Mouse (Mus musculus): ENCODE data around the gene Tarbp1. TPM values are rescaled to one million over a fixed set of nuclear protein-coding genes. Genes with fewer than 3 reads are reported as not detected.

Gene Tarbp1
- polyA plus RNA-seq, 1 experiment from 2014 or later = 2.3 TPM

DNA sequence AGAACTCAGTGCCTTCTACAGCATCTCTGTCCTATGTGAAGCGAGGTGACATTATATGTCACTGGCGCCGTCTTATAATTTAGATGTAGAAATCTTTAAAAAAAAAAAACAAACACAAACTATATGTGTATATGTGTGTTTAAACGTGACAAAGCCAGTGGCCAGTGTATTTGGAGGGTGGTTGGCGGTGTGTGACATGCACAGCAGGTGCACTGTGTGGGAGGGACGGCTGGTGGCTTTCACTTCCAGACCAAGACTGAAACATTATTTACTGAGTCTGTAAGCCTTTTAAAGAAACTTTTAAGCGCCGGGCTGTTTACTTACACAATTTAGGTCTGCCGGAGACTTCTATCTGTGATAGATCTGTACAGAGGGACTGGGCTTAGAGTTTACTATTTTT, 79.5 kb downstream of the Tarbp1 start:
- Histone ChIP-seq H3K36me3 (ENCODE audit: control insufficient read depth, insufficient read depth, low read length) (no peaks in the 10 kb centered on the region), H3K4me1 (ENCODE audit: control insufficient read depth in 2 of 2, insufficient read depth in 2 of 2, low read length in 2 of 2) (no peaks in the 10 kb centered on the region), H3K4me2 (ENCODE audit: low read length) (no peak overlapping the region), H3K27ac (replicated peaks in 1 of 2; ENCODE audit: control insufficient read depth in 1 of 2, insufficient read depth in 1 of 2, low read depth in 2 of 2, low read length in 2 of 2) (no peak overlapping the region), H3K27me3 (ENCODE audit: control insufficient read depth, insufficient read depth, low read length) (no peaks in the 10 kb centered on the region), H3K9ac (ENCODE audit: low read length) (no peak overlapping the region), H3K9me3 (ENCODE audit: control insufficient read depth, low read length) (no peaks in the 10 kb centered on the region), H3K4me3 (ENCODE audit: control insufficient read depth in 1 of 2, insufficient read depth in 1 of 2, low read depth in 1 of 2, low read length in 2 of 2) (no peak overlapping the region)
- no peak for ATAC-seq (ENCODE audit: insufficient number of reproducible peaks, insufficient read depth, low FRiP score, low read depth)
- 78% methylated on average over 9 of the region's 9 CpGs for WGBS

GRCm38 (mm10) chr8:126391541-126391940, 83.3 kb downstream of the Tarbp1 start:
- WGBS = 56% methylated on average over 2 of the region's 2 CpGs
- Histone ChIP-seq H3K4me1 (ENCODE audit: control insufficient read depth in 2 of 2, insufficient read depth in 2 of 2, low read length in 2 of 2) (no peaks in the 10 kb centered on the region), H3K27ac (replicated peaks in 1 of 2; ENCODE audit: control insufficient read depth in 1 of 2, insufficient read depth in 1 of 2, low read depth in 2 of 2, low read length in 2 of 2) (no peak overlapping the region), H3K9ac (ENCODE audit: low read length) (no peak overlapping the region), H3K36me3 (ENCODE audit: control insufficient read depth, insufficient read depth, low read length) (no peaks in the 10 kb centered on the region), H3K4me3 (ENCODE audit: control insufficient read depth in 1 of 2, insufficient read depth in 1 of 2, low read depth in 1 of 2, low read length in 2 of 2) (no peak overlapping the region), H3K9me3 (ENCODE audit: control insufficient read depth, low read length) (no peaks in the 10 kb centered on the region), H3K27me3 (ENCODE audit: control insufficient read depth, insufficient read depth, low read length) (no peaks in the 10 kb centered on the region), H3K4me2 (ENCODE audit: low read length) (no peak overlapping the region)
- ATAC-seq (ENCODE audit: insufficient number of reproducible peaks, insufficient read depth, low FRiP score, low read depth) = no peak

GRCm38 (mm10) chr8:126387566-126387965, 87.3 kb downstream of the Tarbp1 start:
- Histone ChIP-seq H3K27me3 (ENCODE audit: control insufficient read depth, insufficient read depth, low read length) (no peaks in the 10 kb centered on the region), H3K4me2 (ENCODE audit: low read length) (no peak overlapping the region), H3K9ac (ENCODE audit: low read length) (no peak overlapping the region), H3K4me3 (ENCODE audit: control insufficient read depth in 1 of 2, insufficient read depth in 1 of 2, low read depth in 1 of 2, low read length in 2 of 2) (no peak overlapping the region), H3K27ac (replicated peaks in 1 of 2; ENCODE audit: control insufficient read depth in 1 of 2, insufficient read depth in 1 of 2, low read depth in 2 of 2, low read length in 2 of 2) (no peak overlapping the region), H3K9me3 (ENCODE audit: control insufficient read depth, low read length) (no peaks in the 10 kb centered on the region), H3K4me1 (ENCODE audit: control insufficient read depth in 2 of 2, insufficient read depth in 2 of 2, low read length in 2 of 2) (no peaks in the 10 kb centered on the region), H3K36me3 (ENCODE audit: control insufficient read depth, insufficient read depth, low read length) (no peaks in the 10 kb centered on the region)
- no peak for ATAC-seq (ENCODE audit: insufficient number of reproducible peaks, insufficient read depth, low FRiP score, low read depth)
- 78% methylated on average over 4 of the region's 4 CpGs for WGBS

GRCm38 (mm10) chr8:126382749-126383148, 92.1 kb downstream of the Tarbp1 start:
- H3K4me1 ChIP-seq (ENCODE audit: control insufficient read depth in 2 of 2, insufficient read depth in 2 of 2, low read length in 2 of 2) = no peaks in the 10 kb centered on the region
- ATAC-seq (ENCODE audit: insufficient number of reproducible peaks, insufficient read depth, low FRiP score, low read depth) = no peak
- no peak overlapping the region for H3K4me3 ChIP-seq (ENCODE audit: control insufficient read depth in 1 of 2, insufficient read depth in 1 of 2, low read depth in 1 of 2, low read length in 2 of 2)
- WGBS = 56% methylated on average over 5 of the region's 5 CpGs
- no peaks in the 10 kb centered on the region for H3K36me3 ChIP-seq (ENCODE audit: control insufficient read depth, insufficient read depth, low read length)
- no peak overlapping the region for H3K9ac ChIP-seq (ENCODE audit: low read length)
- H3K9me3 ChIP-seq (ENCODE audit: control insufficient read depth, low read length) = no peaks in the 10 kb centered on the region
- H3K27ac ChIP-seq (replicated peaks in 1 of 2; ENCODE audit: control insufficient read depth in 1 of 2, insufficient read depth in 1 of 2, low read depth in 2 of 2, low read length in 2 of 2) = no peak overlapping the region
- no peaks in the 10 kb centered on the region for H3K27me3 ChIP-seq (ENCODE audit: control insufficient read depth, insufficient read depth, low read length)
- H3K4me2 ChIP-seq (ENCODE audit: low read length) = no peak overlapping the region

- H3K4me1 ChIP-seq (ENCODE audit: control insufficient read depth in 2 of 2, insufficient read depth in 2 of 2, low read length in 2 of 2) = no peaks in the 10 kb centered on the region
- no peak overlapping the region for H3K4me3 ChIP-seq (ENCODE audit: control insufficient read depth in 1 of 2, insufficient read depth in 1 of 2, low read depth in 1 of 2, low read length in 2 of 2)
- H3K9ac ChIP-seq (ENCODE audit: low read length) = no peak overlapping the region
- no peak overlapping the region for H3K27ac ChIP-seq (replicated peaks in 1 of 2; ENCODE audit: control insufficient read depth in 1 of 2, insufficient read depth in 1 of 2, low read depth in 2 of 2, low read length in 2 of 2)
- no peaks in the 10 kb centered on the region for H3K27me3 ChIP-seq (ENCODE audit: control insufficient read depth, insufficient read depth, low read length)
- H3K36me3 ChIP-seq (ENCODE audit: control insufficient read depth, insufficient read depth, low read length) = no peaks in the 10 kb centered on the region
- no peak for ATAC-seq (ENCODE audit: insufficient number of reproducible peaks, insufficient read depth, low FRiP score, low read depth)
- 37% methylated on average over 14 of the region's 14 CpGs for WGBS
- no peaks in the 10 kb centered on the region for H3K9me3 ChIP-seq (ENCODE audit: control insufficient read depth, low read length)
- H3K4me2 ChIP-seq (ENCODE audit: low read length) = no peak overlapping the region
Observed at GRCm38 (mm10) chr8:126382216-126382615, 92.6 kb downstream of the Tarbp1 start.

DNA sequence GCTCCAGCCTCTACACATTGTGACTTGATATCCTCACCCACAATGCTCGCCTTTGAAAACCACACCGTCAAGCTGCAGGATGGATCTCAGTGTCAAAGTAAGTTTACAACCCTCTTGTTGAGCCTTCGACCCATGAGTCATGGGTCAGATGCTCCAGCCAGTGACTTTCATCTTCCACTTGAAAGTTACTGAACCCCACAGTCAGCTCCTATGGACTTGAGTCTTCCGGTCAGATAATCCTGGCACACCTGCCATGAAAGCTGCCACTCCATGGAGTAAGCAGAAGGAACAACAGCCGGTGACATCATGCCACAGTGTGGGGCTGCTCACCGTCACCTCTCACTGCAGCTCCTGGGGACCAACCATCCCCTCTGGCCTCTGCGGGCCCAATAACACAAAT, 93.6 kb downstream of the Tarbp1 start:
- Histone ChIP-seq H3K27ac (replicated peaks in 1 of 2; ENCODE audit: control insufficient read depth in 1 of 2, insufficient read depth in 1 of 2, low read depth in 2 of 2, low read length in 2 of 2) (no peak overlapping the region), H3K9me3 (ENCODE audit: control insufficient read depth, low read length) (no peaks in the 10 kb centered on the region), H3K4me3 (ENCODE audit: control insufficient read depth in 1 of 2, insufficient read depth in 1 of 2, low read depth in 1 of 2, low read length in 2 of 2) (no peak overlapping the region), H3K4me2 (ENCODE audit: low read length) (no peak overlapping the region), H3K9ac (ENCODE audit: low read length) (no peak overlapping the region), H3K36me3 (ENCODE audit: control insufficient read depth, insufficient read depth, low read length) (no peaks in the 10 kb centered on the region), H3K4me1 (ENCODE audit: control insufficient read depth in 2 of 2, insufficient read depth in 2 of 2, low read length in 2 of 2) (no peaks in the 10 kb centered on the region), H3K27me3 (ENCODE audit: control insufficient read depth, insufficient read depth, low read length) (no peaks in the 10 kb centered on the region)
- ATAC-seq (ENCODE audit: insufficient number of reproducible peaks, insufficient read depth, low FRiP score, low read depth) = no peak
- 81% methylated on average over 7 of the region's 7 CpGs for WGBS

- ATAC-seq (ENCODE audit: insufficient number of reproducible peaks, insufficient read depth, low FRiP score, low read depth) = no peak
- no peaks in the 10 kb centered on the region for H3K36me3 ChIP-seq (ENCODE audit: control insufficient read depth, insufficient read depth, low read length)
- no peak overlapping the region for H3K9ac ChIP-seq (ENCODE audit: low read length)
- no peaks in the 10 kb centered on the region for H3K9me3 ChIP-seq (ENCODE audit: control insufficient read depth, low read length)
- no peak overlapping the region for H3K4me3 ChIP-seq (ENCODE audit: control insufficient read depth in 1 of 2, insufficient read depth in 1 of 2, low read depth in 1 of 2, low read length in 2 of 2)
- H3K4me2 ChIP-seq (ENCODE audit: low read length) = no peak overlapping the region
- no peak overlapping the region for H3K27ac ChIP-seq (replicated peaks in 1 of 2; ENCODE audit: control insufficient read depth in 1 of 2, insufficient read depth in 1 of 2, low read depth in 2 of 2, low read length in 2 of 2)
- no peaks in the 10 kb centered on the region for H3K4me1 ChIP-seq (ENCODE audit: control insufficient read depth in 2 of 2, insufficient read depth in 2 of 2, low read length in 2 of 2)
- no peaks in the 10 kb centered on the region for H3K27me3 ChIP-seq (ENCODE audit: control insufficient read depth, insufficient read depth, low read length)
- WGBS = 46% methylated on average over 2 of the region's 2 CpGs
Observed at GRCm38 (mm10) chr8:126380141-126380540, 94.7 kb downstream of the Tarbp1 start.

- Histone ChIP-seq H3K4me3 (ENCODE audit: control insufficient read depth in 1 of 2, insufficient read depth in 1 of 2, low read depth in 1 of 2, low read length in 2 of 2) (no peak overlapping the region), H3K36me3 (ENCODE audit: control insufficient read depth, insufficient read depth, low read length) (no peaks in the 10 kb centered on the region), H3K9ac (ENCODE audit: low read length) (no peak overlapping the region), H3K27ac (replicated peaks in 1 of 2; ENCODE audit: control insufficient read depth in 1 of 2, insufficient read depth in 1 of 2, low read depth in 2 of 2, low read length in 2 of 2) (no peak overlapping the region), H3K27me3 (ENCODE audit: control insufficient read depth, insufficient read depth, low read length) (no peaks in the 10 kb centered on the region), H3K9me3 (ENCODE audit: control insufficient read depth, low read length) (no peaks in the 10 kb centered on the region), H3K4me1 (ENCODE audit: control insufficient read depth in 2 of 2, insufficient read depth in 2 of 2, low read length in 2 of 2) (no peaks in the 10 kb centered on the region), H3K4me2 (ENCODE audit: low read length) (no peak overlapping the region)
- ATAC-seq (ENCODE audit: insufficient number of reproducible peaks, insufficient read depth, low FRiP score, low read depth) = no peak
- 72% methylated on average over 6 of the region's 6 CpGs for WGBS
Observed at GRCm38 (mm10) chr8:126379580-126379979, 95.3 kb downstream of the Tarbp1 start.
